Mouse (Mus musculus): ENCODE data around the gene Mfrp.

The Mfrp gene

GRCm38 (mm10) chr9:44101490-44101889, at the start of gene Mfrp:
TSS of gene Mfrp (plus strand) at chr9:44101729.
- DNase-seq, result no peak

GRCm38 (mm10) chr9:44052855-44053254, 48.7 kb upstream of the Mfrp start:
- DNase-seq, result peak in 1 of 2 experiments; percentile 12

- no peak for DNase-seq
These were observed 47.6 kb upstream of the Mfrp start for GRCm38 (mm10) chr9:44053936-44054335.

GRCm38 (mm10) chr9:44058606-44059005, 42.9 kb upstream of the Mfrp start:
- DNase-seq, result no peak

- no peak for DNase-seq
These were observed 36.4 kb upstream of the Mfrp start for GRCm38 (mm10) chr9:44065177-44065576.

- peak; percentile 99 to 100 for DNase-seq
These were observed 34.7 kb upstream of the Mfrp start, which contains the start of gene Usp2 for GRCm38 (mm10) chr9:44066785-44067225. TSS of gene Usp2 (plus strand) at chr9:44067021.

- no peak for DNase-seq
These were observed 34.1 kb upstream of the Mfrp start for GRCm38 (mm10) chr9:44067241-44067959.

- no peak for DNase-seq
These were observed 33.6 kb upstream of the Mfrp start for GRCm38 (mm10) chr9:44067960-44068330.

- no peak for DNase-seq
These were observed 32.3 kb upstream of the Mfrp start for GRCm38 (mm10) chr9:44069252-44069651.

GRCm38 (mm10) chr9:44070113-44070843, 31.3 kb upstream of the Mfrp start:
- DNase-seq, result no peak

GRCm38 (mm10) chr9:44070844-44071231, 30.7 kb upstream of the Mfrp start:
- DNase-seq, result no peak

- peak; percentile 42 to 53 for DNase-seq
These were observed 29.5 kb upstream of the Mfrp start for GRCm38 (mm10) chr9:44071914-44072598.

GRCm38 (mm10) chr9:44072599-44072915, 29.0 kb upstream of the Mfrp start:
- DNase-seq, result peak; percentile 38 to 54

GRCm38 (mm10) chr9:44073115-44073514, 28.4 kb upstream of the Mfrp start:
- peak; percentile 69 to 74 for DNase-seq

- peak; percentile 59 to 69 for DNase-seq
These were observed 26.9 kb upstream of the Mfrp start for GRCm38 (mm10) chr9:44074395-44075275.

- peak; percentile 41 to 51 for DNase-seq
These were observed 26.1 kb upstream of the Mfrp start for GRCm38 (mm10) chr9:44075276-44075995.

- no peak for DNase-seq
These were observed 25.3 kb upstream of the Mfrp start for GRCm38 (mm10) chr9:44075996-44076763.

- DNase-seq, result peak; percentile 76 to 85
These were observed 24.8 kb upstream of the Mfrp start for GRCm38 (mm10) chr9:44076764-44077120.

GRCm38 (mm10) chr9:44077266-44077910, 24.1 kb upstream of the Mfrp start:
- peak in 1 of 2 experiments; percentile 13 for DNase-seq

- no peak for DNase-seq
These were observed 23.3 kb upstream of the Mfrp start for GRCm38 (mm10) chr9:44078136-44078797.
